Mouse (Mus musculus): ENCODE measurements around the gene Tmem247. TPM values are rescaled to one million over a fixed set of nuclear protein-coding genes. Genes with fewer than 3 reads are reported as not detected.
A peak's percentile ranks its signal among the peaks of the same experiment; 100 is the strongest.

The Tmem247 gene
- total and polyA plus RNA-seq, 3 experiments, result not detected

GRCm38 (mm10) chr17:86908316-86908715, 8.8 kb upstream of the Tmem247 start:
- Histone ChIP-seq H3K27ac (ENCODE audit: control insufficient read depth, low read depth, low read length) (no peak overlapping the region), H3K4me1 (ENCODE audit: control insufficient read depth in 1 of 2, insufficient read depth in 2 of 2, low read length in 2 of 2) (peaks cover 0 to 4% of the 10 kb centered on the region in 2 experiments; a peak in 2 of 4 replicates), H3K27me3 (ENCODE audit: control insufficient read depth in 1 of 2, insufficient read depth in 2 of 2, low read length in 2 of 2) (no peaks in the 10 kb centered on the region), H3K79me2 (ENCODE audit: control insufficient read depth, insufficient read depth, low read length, poor library complexity) (no peaks in the 10 kb centered on the region), H3K9ac (ENCODE audit: control insufficient read depth, low read depth, low read length, poor library complexity, severe bottlenecking) (no peak overlapping the region), H3K4me3 (ENCODE audit: control insufficient read depth in 1 of 2, insufficient read depth in 1 of 2, low read depth in 2 of 2, low read length in 2 of 2) (no peak overlapping the region), H3K9me3 (replicated peaks; ENCODE audit: insufficient read depth, low read length) (no peaks in the 10 kb centered on the region), H3K36me3 (ENCODE audit: control insufficient read depth in 1 of 2, insufficient read depth in 2 of 2, low read length in 2 of 2) (peaks cover 0 to 4% of the 10 kb centered on the region in 2 experiments; a peak in 2 of 4 replicates)
- TF ChIP-seq MEF2A (IDR thresholded peaks at IDR 0.05; ENCODE audit: extremely low read depth, insufficient replicate concordance, low read depth, low read length, poor library complexity, severe bottlenecking) (no peak), MAFK (IDR thresholded peaks at IDR 0.05; ENCODE audit: borderline replicate concordance, low read depth, low read length) (no peak), SMC3 (IDR thresholded peaks at IDR 0.05; ENCODE audit: low read depth, low read length) (no peak), BHLHE40 (IDR thresholded peaks at IDR 0.05; ENCODE audit: borderline replicate concordance, low read depth, low read length) (no peak), SIN3A (IDR thresholded peaks at IDR 0.05; ENCODE audit: low read length) (no peak), ZMIZ1 (IDR thresholded peaks at IDR 0.05; ENCODE audit: low read depth, low read length) (no peak), POLR2AphosphoS5 (IDR thresholded peaks at IDR 0.05; ENCODE audit: borderline replicate concordance, low read depth, low read length) (no peak), UBTF (IDR thresholded peaks at IDR 0.05; ENCODE audit: borderline replicate concordance, insufficient read depth, low read depth, low read length) (no peak), TCF12 (IDR thresholded peaks at IDR 0.05; ENCODE audit: low read depth, low read length) (no peak), POLR2AphosphoS2 (IDR thresholded peaks at IDR 0.05; ENCODE audit: low read length) (no peak), EP300 (IDR thresholded peaks at IDR 0.05; ENCODE audit: low read depth in 1 of 2, low read length in 2 of 2) (no peak)
- DNase-seq (ENCODE audit: low read depth, low spot score), result no peak

- Histone ChIP-seq H3K79me2 (ENCODE audit: control insufficient read depth, insufficient read depth, low read length, poor library complexity) (no peaks in the 10 kb centered on the region), H3K9ac (ENCODE audit: control insufficient read depth, low read depth, low read length, poor library complexity, severe bottlenecking) (no peak overlapping the region), H3K27ac (ENCODE audit: control insufficient read depth, low read depth, low read length) (no peak overlapping the region), H3K4me1 (ENCODE audit: control insufficient read depth in 1 of 2, insufficient read depth in 2 of 2, low read length in 2 of 2) (peaks cover 0 to 9% of the 10 kb centered on the region in 2 experiments; a peak in 2 of 4 replicates), H3K4me3 (ENCODE audit: control insufficient read depth in 1 of 2, insufficient read depth in 1 of 2, low read depth in 2 of 2, low read length in 2 of 2) (no peak overlapping the region), H3K27me3 (ENCODE audit: control insufficient read depth in 1 of 2, insufficient read depth in 2 of 2, low read length in 2 of 2) (no peaks in the 10 kb centered on the region), H3K36me3 (ENCODE audit: control insufficient read depth in 1 of 2, insufficient read depth in 2 of 2, low read length in 2 of 2) (peaks cover 0 to 5% of the 10 kb centered on the region in 2 experiments; a peak in 2 of 4 replicates), H3K9me3 (replicated peaks; ENCODE audit: insufficient read depth, low read length) (no peaks in the 10 kb centered on the region)
- no peak for DNase-seq (ENCODE audit: low read depth, low spot score)
- peak; percentile 37 for TF ChIP-seq RAD21 (IDR thresholded peaks at IDR 0.05; ENCODE audit: low read depth, low read length)
- TF ChIP-seq CTCF (IDR thresholded peaks at IDR 0.05 in 2 of 3, conservative IDR thresholded peaks at IDR 0.05 in 1 of 3; ENCODE audit: control insufficient read depth in 1 of 3, insufficient read depth in 1 of 3, low read depth in 2 of 3, low read length in 3 of 3, poor library complexity in 1 of 3, severe bottlenecking in 1 of 3), result peak in 2 of 3 experiments; percentile 41 to 53; a peak in 4 of 6 replicates
- TF ChIP-seq NRF1 (IDR thresholded peaks at IDR 0.05; ENCODE audit: insufficient read depth, low read depth, low read length, poor library complexity, severe bottlenecking), result no peak
- peak; percentile 32; the same call in 1 of the 2 replicates for TF ChIP-seq SMC3 (IDR thresholded peaks at IDR 0.05; ENCODE audit: low read depth, low read length)
These were observed 7.2 kb upstream of the Tmem247 start for GRCm38 (mm10) chr17:86909733-86910495.

Measured in MEL (cell line).